In the genomic region with DNA sequence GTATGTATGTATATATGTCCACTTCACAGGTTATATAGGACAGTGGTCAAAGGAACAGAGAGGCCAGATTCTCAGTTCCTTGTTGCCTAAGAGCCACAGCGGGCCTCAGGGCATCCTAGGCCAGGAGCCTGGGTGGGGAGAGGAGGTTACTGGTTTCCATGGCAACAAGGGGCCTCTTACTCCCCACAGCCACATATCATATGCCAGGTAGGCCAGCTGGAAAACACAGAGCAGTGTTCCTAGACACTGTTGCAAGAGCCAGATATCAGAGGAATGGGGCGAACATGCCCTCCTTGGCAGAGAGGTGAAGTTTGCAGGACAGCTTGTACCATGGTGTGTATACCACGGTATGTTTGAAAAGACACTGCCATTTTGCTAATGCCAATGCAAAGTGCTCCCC, we compare ENCODE assay signal across 11 mouse cellular contexts. TPM values are rescaled to one million over a fixed set of nuclear protein-coding genes. Genes with fewer than 3 reads are reported as not detected.
DNase-seq lines count a peak whose midpoint lies in the region; ATAC-seq and TF ChIP-seq lines count a peak whose summit lies in the region.
"Had no signal": no experiment of that assay in that cellular context is flagged by ENCODE, and none has a peak within 500 bp of the region (broad histone marks: within the 10 kb centered on the region; RNA-seq: fewer than 3 reads in every experiment).

No protein-coding gene starts in this region.

- no peak overlapping the region for H3K4me2 ChIP-seq in hindbrain, embryonic 13.5 days
- no peak overlapping the region for H3K4me2 ChIP-seq in hindbrain, embryonic 11.5 days (replicated peaks; ENCODE audit: low read depth, low read length)
- H3K4me2 ChIP-seq in intestine, embryonic 16.5 days (ENCODE audit: low read depth, low read length): no peak overlapping the region
- H3K4me2 ChIP-seq: liver, embryonic 15.5 days; stomach, embryonic 15.5 days had no signal

- no peak overlapping the region for H3K4me3 ChIP-seq in cerebellum, adult 2 months (replicated peaks; ENCODE audit: insufficient read depth, low read depth, low read length)
- H3K4me3 ChIP-seq in hindbrain, embryonic 13.5 days: no peak overlapping the region
- no peak overlapping the region for H3K4me3 ChIP-seq in hindbrain, embryonic 11.5 days (ENCODE audit: low read depth, low read length)
- no peak overlapping the region for H3K4me3 ChIP-seq in intestine, embryonic 16.5 days (ENCODE audit: low read length)
- H3K4me3 ChIP-seq: liver, embryonic 15.5 days; stomach, embryonic 15.5 days had no signal

- ATAC-seq in hindbrain, embryonic 13.5 days (ENCODE audit: low FRiP score): peak; percentile 21; the same call in 1 of the 2 replicates
- ATAC-seq in hindbrain, embryonic 11.5 days (ENCODE audit: low FRiP score): no peak
- peak; percentile 66; the same call in 1 of the 2 replicates for ATAC-seq in intestine, embryonic 16.5 days

- DNase-seq in cerebellum, adult 2 months: peak; percentile 45 to 71
- no peak for DNase-seq in cerebellum, postnatal 4 days (ENCODE audit: low spot score in 2 of 2)
- no peak for DNase-seq in hindbrain, embryonic 11.5 days (ENCODE audit: low spot score)
- peak; percentile 81 to 82 for DNase-seq in cerebellum, postnatal 10 days
- no peak for DNase-seq in adipocyte (ENCODE audit: low spot score)
- no peak for DNase-seq in layer of hippocampus, adult 9-11 months
- DNase-seq: lung, postnatal 4 days had no signal

- TF ChIP-seq POLR2A in cerebellum, adult 2 months (IDR thresholded peaks at IDR 0.05; ENCODE audit: borderline replicate concordance, insufficient read depth, low read length): no peak

- no peaks in the 10 kb centered on the region for H3K36me3 ChIP-seq in hindbrain, embryonic 13.5 days
- H3K36me3 ChIP-seq in hindbrain, embryonic 11.5 days (ENCODE audit: control insufficient read depth, insufficient read depth, low read length): no peaks in the 10 kb centered on the region
- no peaks in the 10 kb centered on the region for H3K36me3 ChIP-seq in intestine, embryonic 16.5 days (ENCODE audit: control insufficient read depth, insufficient read depth, low read length)
- H3K36me3 ChIP-seq: liver, embryonic 15.5 days; stomach, embryonic 15.5 days had no signal

- peaks cover 18% of the 10 kb centered on the region for H3K4me1 ChIP-seq in cerebellum, adult 2 months (ENCODE audit: control insufficient read depth, insufficient read depth, low read length)
- peaks cover 33% of the 10 kb centered on the region for H3K4me1 ChIP-seq in hindbrain, embryonic 13.5 days (replicated peaks)
- 0 out of 2 replicates have a peak, but pooled peaks cover 3% of the 10 kb centered on the region for H3K4me1 ChIP-seq in hindbrain, embryonic 11.5 days (replicated peaks; ENCODE audit: control insufficient read depth, insufficient read depth, low read length)
- H3K4me1 ChIP-seq in intestine, embryonic 16.5 days (ENCODE audit: control insufficient read depth, insufficient read depth, low read length): no peaks in the 10 kb centered on the region
- H3K4me1 ChIP-seq: liver, embryonic 15.5 days; stomach, embryonic 15.5 days had no signal

- WGBS in cerebellum, adult 2 months: 6% methylated on average over 3 of the region's 3 CpGs
- 48% methylated on average over 3 of the region's 3 CpGs for WGBS in hindbrain, embryonic 13.5 days
- 69% methylated on average over 3 of the region's 3 CpGs for WGBS in hindbrain, embryonic 11.5 days
- WGBS in intestine, embryonic 16.5 days: 53% methylated on average over 3 of the region's 3 CpGs

- no peaks in the 10 kb centered on the region for H3K27me3 ChIP-seq in cerebellum, adult 2 months (ENCODE audit: control insufficient read depth, insufficient read depth, low read length)
- H3K27me3 ChIP-seq in hindbrain, embryonic 13.5 days: no peaks in the 10 kb centered on the region
- no peaks in the 10 kb centered on the region for H3K27me3 ChIP-seq in hindbrain, embryonic 11.5 days (ENCODE audit: control insufficient read depth, insufficient read depth, low read length)
- no peaks in the 10 kb centered on the region for H3K27me3 ChIP-seq in intestine, embryonic 16.5 days (replicated peaks; ENCODE audit: control insufficient read depth, insufficient read depth, low read length)
- H3K27me3 ChIP-seq: liver, embryonic 15.5 days; stomach, embryonic 15.5 days had no signal

- H3K9me3 ChIP-seq in hindbrain, embryonic 13.5 days: no peaks in the 10 kb centered on the region
- no peaks in the 10 kb centered on the region for H3K9me3 ChIP-seq in hindbrain, embryonic 11.5 days (ENCODE audit: control insufficient read depth, low read length)
- H3K9me3 ChIP-seq in intestine, embryonic 16.5 days (ENCODE audit: control insufficient read depth, low read length): no peaks in the 10 kb centered on the region
- H3K9me3 ChIP-seq: liver, embryonic 15.5 days; stomach, embryonic 15.5 days had no signal

- no peak overlapping the region for H3K27ac ChIP-seq in cerebellum, adult 2 months (ENCODE audit: insufficient read depth, low read length)
- peak overlapping the region; percentile 56 for H3K27ac ChIP-seq in hindbrain, embryonic 13.5 days
- H3K27ac ChIP-seq in hindbrain, embryonic 11.5 days (ENCODE audit: low read depth, low read length): no peak overlapping the region
- no peak overlapping the region for H3K27ac ChIP-seq in intestine, embryonic 16.5 days (ENCODE audit: low read length)
- H3K27ac ChIP-seq: liver, embryonic 15.5 days; stomach, embryonic 15.5 days had no signal

- no peak for TF ChIP-seq CTCF in cerebellum, adult 2 months (IDR thresholded peaks at IDR 0.05; ENCODE audit: borderline replicate concordance, insufficient read depth, low read depth, low read length)

- no peak overlapping the region for H3K9ac ChIP-seq in hindbrain, embryonic 13.5 days
- no peak overlapping the region for H3K9ac ChIP-seq in hindbrain, embryonic 11.5 days (ENCODE audit: low read depth, low read length)
- no peak overlapping the region for H3K9ac ChIP-seq in intestine, embryonic 16.5 days (ENCODE audit: low read depth, low read length)
- H3K9ac ChIP-seq: liver, embryonic 15.5 days; stomach, embryonic 15.5 days had no signal

RNA-seq across cellular contexts. Expression of a gene that starts 12.9 kb away (rescaled TPM):
- polyA plus RNA-seq in cerebellum, adult 2 months (2012; rRNA removed): 42.8 and 47.5 TPM in 2 replicates
- 0.88 and 1.6 TPM in 2 replicates for polyA plus RNA-seq in hindbrain, embryonic 13.5 days (2015; fragmentation: Nextera tagmentation; extraction: Ambion mirVana)
- polyA plus RNA-seq in hindbrain, embryonic 11.5 days (2014; fragmentation: Nextera tagmentation; extraction: Ambion mirVana): 0.25 and 0.49 TPM in 2 replicates
- polyA plus RNA-seq in intestine, embryonic 16.5 days (2015; fragmentation: Nextera tagmentation; extraction: Ambion mirVana): 0.55 and 0.65 TPM in 2 replicates

Comparison
In these comparisons a context has a peak if more than half of its experiments do, and no peak if none do; other contexts are left out.
1. DNase-seq: peak in cerebellum, adult 2 months (2 of 2) and cerebellum, postnatal 10 days (2 of 2); none in cerebellum, postnatal 4 days (0 of 2), hindbrain, embryonic 11.5 days (single experiment), adipocyte (single experiment) and layer of hippocampus, adult 9-11 months (single experiment).
2. RNA of a gene that starts 12.9 kb away (polyA plus RNA-seq): 42.8 to 47.5 TPM in cerebellum, adult 2 months; 0.88 to 1.6 TPM in hindbrain, embryonic 13.5 days, 0.55 to 0.65 TPM in intestine, embryonic 16.5 days and 0.25 to 0.49 TPM in hindbrain, embryonic 11.5 days; every median in the first group is over 10 times any median in the second.